Mouse (Mus musculus): Measurements from ENCODE around the gene Socs2. TPM values are rescaled to one million over a fixed set of nuclear protein-coding genes. Genes with fewer than 3 reads are reported as not detected.

The Socs2 gene
- polyA plus RNA-seq, 1 experiment = 24.5 TPM

GRCm38 (mm10) chr10:95457367-95458049 lies 40.5 kb upstream of the Socs2 start:
- Histone ChIP-seq H3K36me3 (ENCODE audit: control insufficient read depth, insufficient read depth, low read length) (no peaks in the 10 kb centered on the region), H3K27me3 (replicated peaks; ENCODE audit: control insufficient read depth, insufficient read depth, low read length) (no peaks in the 10 kb centered on the region), H3K27ac (ENCODE audit: insufficient read depth, low read depth, low read length) (no peak overlapping the region), H3K4me1 (ENCODE audit: control insufficient read depth, insufficient read depth, low read length) (no peaks in the 10 kb centered on the region), H3K4me3 (ENCODE audit: insufficient read depth, low read depth, low read length) (no peak overlapping the region)
- TF ChIP-seq POLR2A (IDR thresholded peaks at IDR 0.05; ENCODE audit: low read depth, low read length) (no peak), CTCF (conservative IDR thresholded peaks at IDR 0.05; ENCODE audit: insufficient read depth, insufficient read length, low read depth, low read length) (no peak)
- 85% methylated on average over 8 of the region's 8 CpGs for WGBS
- no peak for DNase-seq

- no peak for DNase-seq
- Histone ChIP-seq H3K4me1 (ENCODE audit: control insufficient read depth, insufficient read depth, low read length) (no peaks in the 10 kb centered on the region), H3K27me3 (replicated peaks; ENCODE audit: control insufficient read depth, insufficient read depth, low read length) (no peaks in the 10 kb centered on the region), H3K36me3 (ENCODE audit: control insufficient read depth, insufficient read depth, low read length) (no peaks in the 10 kb centered on the region), H3K27ac (ENCODE audit: insufficient read depth, low read depth, low read length) (no peak overlapping the region), H3K4me3 (ENCODE audit: insufficient read depth, low read depth, low read length) (no peak overlapping the region)
- no peak for TF ChIP-seq CTCF (conservative IDR thresholded peaks at IDR 0.05; ENCODE audit: insufficient read depth, insufficient read length, low read depth, low read length)
- no peak for TF ChIP-seq POLR2A (IDR thresholded peaks at IDR 0.05; ENCODE audit: low read depth, low read length)
- whole genome bisulfite sequencing = 69% methylated on average over 2 of the region's 2 CpGs
Measured at GRCm38 (mm10) chr10:95456103-95456502, 39.1 kb upstream of the Socs2 start.

- WGBS = 88% methylated on average over 5 of the region's 5 CpGs
- TF ChIP-seq POLR2A (IDR thresholded peaks at IDR 0.05; ENCODE audit: low read depth, low read length) = no peak
- TF ChIP-seq CTCF (conservative IDR thresholded peaks at IDR 0.05; ENCODE audit: insufficient read depth, insufficient read length, low read depth, low read length) = no peak
- H3K27ac ChIP-seq (ENCODE audit: insufficient read depth, low read depth, low read length) = no peak overlapping the region
Measured at GRCm38 (mm10) chr10:95453282-95453681, 36.3 kb upstream of the Socs2 start.

GRCm38 (mm10) chr10:95449033-95449432 lies 32.1 kb upstream of the Socs2 start:
- H3K4me1 ChIP-seq (ENCODE audit: control insufficient read depth, insufficient read depth, low read length) = no peaks in the 10 kb centered on the region
- H3K27me3 ChIP-seq (replicated peaks; ENCODE audit: control insufficient read depth, insufficient read depth, low read length) = no peaks in the 10 kb centered on the region
- DNase-seq = no peak
- no peaks in the 10 kb centered on the region for H3K36me3 ChIP-seq (ENCODE audit: control insufficient read depth, insufficient read depth, low read length)
- TF ChIP-seq POLR2A (IDR thresholded peaks at IDR 0.05; ENCODE audit: low read depth, low read length) = no peak
- TF ChIP-seq CTCF (conservative IDR thresholded peaks at IDR 0.05; ENCODE audit: insufficient read depth, insufficient read length, low read depth, low read length) = no peak
- no peak overlapping the region for H3K27ac ChIP-seq (ENCODE audit: insufficient read depth, low read depth, low read length)
- 89% methylated on average over 6 of the region's 6 CpGs for WGBS
- no peak overlapping the region for H3K4me3 ChIP-seq (ENCODE audit: insufficient read depth, low read depth, low read length)

More at GRCm38 (mm10) chr10:95453282-95453681, 36.3 kb upstream of the Socs2 start:
- H3K4me3 ChIP-seq (ENCODE audit: insufficient read depth, low read depth, low read length) = no peak overlapping the region
- no peaks in the 10 kb centered on the region for H3K36me3 ChIP-seq (ENCODE audit: control insufficient read depth, insufficient read depth, low read length)
- DNase-seq = no peak
- H3K4me1 ChIP-seq (ENCODE audit: control insufficient read depth, insufficient read depth, low read length) = no peaks in the 10 kb centered on the region
- no peaks in the 10 kb centered on the region for H3K27me3 ChIP-seq (replicated peaks; ENCODE audit: control insufficient read depth, insufficient read depth, low read length)

- no peaks in the 10 kb centered on the region for H3K36me3 ChIP-seq (ENCODE audit: control insufficient read depth, insufficient read depth, low read length)
- H3K27me3 ChIP-seq (replicated peaks; ENCODE audit: control insufficient read depth, insufficient read depth, low read length) = no peaks in the 10 kb centered on the region
- no peak overlapping the region for H3K4me3 ChIP-seq (ENCODE audit: insufficient read depth, low read depth, low read length)
- WGBS = 89% methylated on average over 16 of the region's 16 CpGs
- TF ChIP-seq POLR2A (IDR thresholded peaks at IDR 0.05; ENCODE audit: low read depth, low read length) (no peak), CTCF (conservative IDR thresholded peaks at IDR 0.05; ENCODE audit: insufficient read depth, insufficient read length, low read depth, low read length) (no peak)
- no peak overlapping the region for H3K27ac ChIP-seq (ENCODE audit: insufficient read depth, low read depth, low read length)
- H3K4me1 ChIP-seq (ENCODE audit: control insufficient read depth, insufficient read depth, low read length) = no peaks in the 10 kb centered on the region
- DNase-seq = no peak
Measured at GRCm38 (mm10) chr10:95447954-95448353, 31.0 kb upstream of the Socs2 start.

- Histone ChIP-seq H3K27ac (ENCODE audit: insufficient read depth, low read depth, low read length) (no peak overlapping the region), H3K4me3 (ENCODE audit: insufficient read depth, low read depth, low read length) (no peak overlapping the region), H3K4me1 (ENCODE audit: control insufficient read depth, insufficient read depth, low read length) (no peaks in the 10 kb centered on the region), H3K27me3 (replicated peaks; ENCODE audit: control insufficient read depth, insufficient read depth, low read length) (no peaks in the 10 kb centered on the region), H3K36me3 (ENCODE audit: control insufficient read depth, insufficient read depth, low read length) (no peaks in the 10 kb centered on the region)
- WGBS = 68% methylated on average over 18 of the region's 18 CpGs
- TF ChIP-seq POLR2A (IDR thresholded peaks at IDR 0.05; ENCODE audit: low read depth, low read length) (no peak), CTCF (conservative IDR thresholded peaks at IDR 0.05; ENCODE audit: insufficient read depth, insufficient read length, low read depth, low read length) (no peak)
- DNase-seq = peak; percentile 48
Measured at GRCm38 (mm10) chr10:95445104-95446056, 28.4 kb upstream of the Socs2 start.

- TF ChIP-seq CTCF (conservative IDR thresholded peaks at IDR 0.05; ENCODE audit: insufficient read depth, insufficient read length, low read depth, low read length) (no peak), POLR2A (IDR thresholded peaks at IDR 0.05; ENCODE audit: low read depth, low read length) (no peak)
- DNase-seq = no peak
- WGBS = 75% methylated on average over 4 of the region's 4 CpGs
- H3K36me3 ChIP-seq (ENCODE audit: control insufficient read depth, insufficient read depth, low read length) = no peaks in the 10 kb centered on the region
- no peak overlapping the region for H3K27ac ChIP-seq (ENCODE audit: insufficient read depth, low read depth, low read length)
- H3K4me1 ChIP-seq (ENCODE audit: control insufficient read depth, insufficient read depth, low read length) = no peaks in the 10 kb centered on the region
- no peak overlapping the region for H3K4me3 ChIP-seq (ENCODE audit: insufficient read depth, low read depth, low read length)
- no peaks in the 10 kb centered on the region for H3K27me3 ChIP-seq (replicated peaks; ENCODE audit: control insufficient read depth, insufficient read depth, low read length)
Measured at GRCm38 (mm10) chr10:95442334-95442733, 25.4 kb upstream of the Socs2 start.
